Mouse (Mus musculus) brown adipose tissue, adult 24 weeks (tissue): Measurements from ENCODE around the gene Cox7a2. TPM values are rescaled to one million over a fixed set of nuclear protein-coding genes. Genes with fewer than 3 reads are reported as not detected.
A peak's percentile ranks its signal among the peaks of the same experiment; 100 is the strongest.

Experiments
- H3K27ac ChIP-seq: fragments of 200-500 bp; replicated peaks from 2 replicates; pipeline ENCODE4 v1.5.1; 2012; ENCODE audit warnings: low read depth, mild to moderate bottlenecking, low read length
- H3K4me1 ChIP-seq: fragments of 200-500 bp; 2 replicates; pipeline ENCODE4 v1.6.1; 2012; ENCODE audit warnings: low read length, mixed read lengths; ENCODE audit not compliant: control insufficient read depth, insufficient read depth, insufficient read length
- H3K4me3 ChIP-seq: fragments of 200-500 bp; 2 replicates; pipeline ENCODE4 v1.5.1; 2012; ENCODE audit warnings: low read depth, mild to moderate bottlenecking, low read length, moderate library complexity; ENCODE audit not compliant: insufficient read depth
- polyA plus RNA-seq: library from polyadenylated mRNA; stranded (reverse); fragments of >200 nt; gene quantifications from 2 replicates; pipeline ENCODE4 v1.2.4, GENCODE M21; 2012; ENCODE audit not compliant: missing spikeins, insufficient read depth, insufficient read length

Gene Cox7a2
- polyA plus RNA-seq, 1 experiment, result 3,212 TPM

DNA sequence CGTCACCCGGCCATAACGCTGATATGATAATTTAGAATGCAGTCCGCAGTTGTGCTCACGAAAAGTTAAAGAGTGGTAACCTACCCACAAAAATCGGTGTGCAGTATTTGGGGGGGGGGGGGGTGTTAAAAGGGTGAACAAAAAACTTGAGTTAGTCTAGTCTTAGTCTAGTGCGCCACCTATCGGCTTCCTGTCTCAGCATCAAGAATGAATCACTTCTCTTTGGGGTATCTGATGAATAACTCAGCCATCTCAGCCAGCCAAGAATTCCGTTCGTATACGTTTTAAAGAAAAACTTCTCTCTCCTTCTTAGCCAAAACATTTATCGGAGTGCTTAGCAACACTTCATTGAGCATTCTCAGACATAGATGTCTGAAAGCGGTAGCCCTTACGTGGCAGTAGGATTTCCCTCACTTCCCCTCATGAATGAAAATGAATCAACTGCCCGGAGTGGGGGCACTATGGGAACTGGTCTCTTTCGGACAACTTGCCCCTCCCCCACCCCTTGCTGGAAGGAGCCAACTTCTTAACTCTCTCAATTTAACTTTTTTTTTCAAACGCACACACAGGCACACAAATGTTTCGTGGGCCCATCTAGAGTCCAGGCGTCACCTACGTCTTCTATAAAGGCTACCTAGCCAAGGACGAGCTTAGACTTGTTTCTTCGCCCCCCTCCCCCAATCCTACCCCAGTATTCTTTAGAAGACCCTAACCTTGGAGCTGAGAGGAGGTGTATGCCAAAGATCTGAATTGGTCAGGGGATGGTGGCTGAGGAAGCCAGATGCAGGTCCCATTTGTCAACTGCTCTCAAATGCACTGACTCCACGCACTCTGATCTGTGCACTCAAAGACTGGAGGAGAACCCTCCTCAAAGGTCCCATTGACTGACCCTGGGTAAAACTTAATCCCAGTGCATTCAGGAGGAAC lies 42.5 kb downstream of the Cox7a2 start:
- 0 out of 2 replicates have a peak overlapping the region, but pooled peaks have one; percentile 7 for H3K27ac ChIP-seq
- peaks cover 19% of the 10 kb centered on the region for H3K4me1 ChIP-seq
- peak overlapping the region; percentile 64 for H3K4me3 ChIP-seq

DNA sequence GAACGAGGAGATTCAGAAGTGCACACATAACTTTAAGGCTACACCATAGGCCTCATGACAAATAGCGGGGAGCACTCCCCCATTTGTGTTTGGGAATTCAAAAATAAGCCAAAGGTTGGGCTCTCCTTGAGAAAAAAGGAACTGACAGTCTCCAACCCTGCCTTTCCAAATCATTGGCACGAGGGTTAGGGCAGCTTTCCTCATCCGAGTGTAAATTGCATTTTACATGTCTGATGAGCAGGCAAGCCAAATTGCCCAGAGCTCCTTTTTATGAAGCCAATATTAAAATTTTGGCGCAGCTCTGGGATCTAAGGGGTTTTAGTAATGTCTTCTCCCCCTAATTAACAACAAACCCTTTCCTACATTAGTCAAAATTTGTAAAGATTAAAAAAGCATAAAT lies 43.2 kb downstream of the Cox7a2 start:
- Histone ChIP-seq H3K4me3 (peak overlapping the region; percentile 37), H3K4me1 (peaks cover 19% of the 10 kb centered on the region), H3K27ac (peak overlapping the region; percentile 80)

DNA sequence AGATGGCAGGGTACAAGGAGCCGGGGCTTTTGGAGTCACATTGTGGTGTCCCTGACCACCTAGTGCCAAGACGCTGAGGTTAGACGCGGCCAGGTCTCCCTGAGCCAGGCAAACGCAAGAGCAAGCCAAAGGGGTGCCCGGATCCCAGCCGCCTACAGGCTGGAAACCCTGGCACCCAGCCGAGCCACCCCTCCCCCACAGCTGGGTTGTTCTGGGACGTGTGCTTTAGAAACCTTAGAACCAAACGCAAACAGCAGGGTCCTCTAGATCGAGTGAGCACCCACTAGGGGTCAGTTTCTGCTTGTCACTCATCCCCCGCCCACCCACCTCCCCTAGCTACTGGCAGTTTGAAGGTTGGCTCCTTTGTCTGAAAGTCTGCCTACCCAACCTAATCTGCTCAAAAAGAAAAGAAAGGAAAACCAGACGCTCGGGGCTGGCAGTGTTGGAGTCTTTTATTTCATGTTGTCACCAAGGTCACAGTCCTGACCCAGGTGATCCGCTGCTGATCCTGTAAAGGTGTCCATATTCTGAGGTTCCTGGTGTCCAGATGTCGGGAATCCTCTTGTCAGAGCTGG lies 45.1 kb downstream of the Cox7a2 start:
- Histone ChIP-seq H3K27ac (peak overlapping the region; percentile 62), H3K4me3 (0 out of 2 replicates have a peak overlapping the region, but pooled peaks have one; percentile 7), H3K4me1 (peaks cover 15% of the 10 kb centered on the region)

Other genes with a start within 250 kb of the Cox7a2 start
- gene Col12a1, start 41.0 kb downstream of the Cox7a2 start, polyA plus RNA-seq, result 2.1 and 5.5 TPM in 2 replicates
- 61.6 and 79.5 TPM in 2 replicates for gene Tmem30a, start 33.6 kb upstream of the Cox7a2 start, polyA plus RNA-seq